Mouse (Mus musculus): Measurements from ENCODE around the gene Rars2. TPM values are rescaled to one million over a fixed set of nuclear protein-coding genes. Genes with fewer than 3 reads are reported as not detected.
"Not testable (repeated sequence)": the region's sequence is repeated elsewhere in the genome, so short reads cannot be mapped to it uniquely, and the experiment has no call there.

Gene Rars2
- polyA plus RNA-seq (2016; fragmentation: Nextera tagmentation; extraction: Ambion mirVana), result 72.9 and 76.7 TPM in 2 replicates

DNA sequence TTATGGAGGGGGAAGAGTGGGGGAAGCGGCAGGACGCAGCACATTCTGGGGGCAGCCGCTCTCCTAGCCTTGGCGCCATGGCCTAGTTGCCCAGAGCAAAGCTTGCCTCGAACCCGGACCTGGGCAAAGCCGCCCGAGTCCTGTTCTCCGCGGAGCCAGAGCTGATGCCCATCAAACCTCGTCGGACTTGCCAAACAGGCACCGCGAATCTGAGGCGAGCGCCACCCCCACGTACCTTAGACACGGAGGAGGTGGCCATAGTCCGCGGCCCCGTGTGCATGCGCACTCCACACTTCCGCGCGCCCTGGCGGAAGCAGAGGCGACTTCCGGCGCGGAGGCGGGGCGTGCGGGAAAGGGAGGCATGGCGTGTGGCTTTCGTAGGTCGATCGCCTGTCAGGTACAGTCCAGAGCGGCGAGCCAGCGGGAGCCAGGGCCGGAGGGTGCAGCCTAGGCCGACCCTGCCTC, at the start of gene Rars2, which contains the start of gene Orc3:
Gene Rars2 (plus strand): TSS at position 328 of the 465 bp plus-strand sequence.
Gene Orc3 (minus strand): TSS at position 315 of the 465 bp plus-strand sequence.
- Histone ChIP-seq H3K27me3 (no peaks in the 10 kb centered on the region), H3K36me3 (0 out of 2 replicates have a peak, but pooled peaks cover 2% of the 10 kb centered on the region), H3K4me1 (peaks cover 23% of the 10 kb centered on the region), H3K27ac (replicated peaks) (peak within 1 kb of the TSS; percentile 75), H3K4me2 (replicated peaks) (peak within 1 kb of the TSS; percentile 95), H3K9ac (replicated peaks) (peak within 1 kb of the TSS; percentile 84), H3K9me3 (no peaks in the 10 kb centered on the region), H3K4me3 (peak within 1 kb of the TSS; percentile 78)
- peak; percentile 99 for ATAC-seq (ENCODE audit: low FRiP score, low read depth)
- WGBS, result under 1% methylated on average over 42 of the region's 42 CpGs

- H3K27ac ChIP-seq (replicated peaks), result no peak overlapping the region
- no peak overlapping the region for H3K4me3 ChIP-seq
- no peak for ATAC-seq (ENCODE audit: low FRiP score, low read depth)
- peaks cover 62% of the 10 kb centered on the region for H3K36me3 ChIP-seq
- no peaks in the 10 kb centered on the region for H3K9me3 ChIP-seq
- no peak overlapping the region for H3K9ac ChIP-seq (replicated peaks)
- 94% methylated on average over 6 of the region's 6 CpGs for WGBS
- no peak overlapping the region for H3K4me2 ChIP-seq (replicated peaks)
- no peaks in the 10 kb centered on the region for H3K27me3 ChIP-seq
- no peaks in the 10 kb centered on the region for H3K4me1 ChIP-seq
These were observed 48.5 kb upstream of the Rars2 start for GRCm38 (mm10) chr4:34566226-34566625.

GRCm38 (mm10) chr4:34572876-34573275, 41.9 kb upstream of the Rars2 start:
- Histone ChIP-seq H3K4me2 (replicated peaks) (no peak overlapping the region), H3K9me3 (no peaks in the 10 kb centered on the region), H3K9ac (replicated peaks) (no peak overlapping the region), H3K4me1 (no peaks in the 10 kb centered on the region), H3K27me3 (no peaks in the 10 kb centered on the region), H3K36me3 (peaks cover 82% of the 10 kb centered on the region), H3K4me3 (no peak overlapping the region), H3K27ac (replicated peaks) (no peak overlapping the region)
- 83% methylated on average over 2 of the region's 2 CpGs for WGBS
- ATAC-seq (ENCODE audit: low FRiP score, low read depth), result no peak

GRCm38 (mm10) chr4:34577028-34577427, 37.7 kb upstream of the Rars2 start:
- no peaks in the 10 kb centered on the region for H3K9me3 ChIP-seq
- H3K4me3 ChIP-seq, result no peak overlapping the region
- H3K36me3 ChIP-seq, result peaks cover 78% of the 10 kb centered on the region
- no peak overlapping the region for H3K9ac ChIP-seq (replicated peaks)
- ATAC-seq (ENCODE audit: low FRiP score, low read depth), result no peak
- no peaks in the 10 kb centered on the region for H3K27me3 ChIP-seq
- H3K27ac ChIP-seq (replicated peaks), result no peak overlapping the region
- 96% methylated on average over 2 of the region's 2 CpGs for WGBS
- H3K4me1 ChIP-seq, result no peaks in the 10 kb centered on the region
- H3K4me2 ChIP-seq (replicated peaks), result no peak overlapping the region

GRCm38 (mm10) chr4:34579215-34579614, 35.5 kb upstream of the Rars2 start:
- H3K36me3 ChIP-seq, result peaks cover 81% of the 10 kb centered on the region
- no peak overlapping the region for H3K27ac ChIP-seq (replicated peaks)
- H3K4me2 ChIP-seq (replicated peaks), result no peak overlapping the region
- no peak overlapping the region for H3K4me3 ChIP-seq
- no peaks in the 10 kb centered on the region for H3K27me3 ChIP-seq
- H3K9ac ChIP-seq (replicated peaks), result no peak overlapping the region
- 93% methylated on average over 1 of the region's 1 CpGs for WGBS
- H3K9me3 ChIP-seq, result no peaks in the 10 kb centered on the region
- H3K4me1 ChIP-seq, result no peaks in the 10 kb centered on the region
- no peak for ATAC-seq (ENCODE audit: low FRiP score, low read depth)

GRCm38 (mm10) chr4:34581489-34581888, 33.3 kb upstream of the Rars2 start:
- not testable (repeated sequence) for H3K4me2 ChIP-seq (replicated peaks); H3K27ac ChIP-seq (replicated peaks); H3K4me3 ChIP-seq; H3K9ac ChIP-seq (replicated peaks); H3K9me3 ChIP-seq; H3K4me1 ChIP-seq; H3K27me3 ChIP-seq; ATAC-seq (ENCODE audit: low FRiP score, low read depth)
- H3K36me3 ChIP-seq, result peaks cover 70% of the 10 kb centered on the region
- WGBS, result 79% methylated on average over 1 of the region's 1 CpGs

DNA sequence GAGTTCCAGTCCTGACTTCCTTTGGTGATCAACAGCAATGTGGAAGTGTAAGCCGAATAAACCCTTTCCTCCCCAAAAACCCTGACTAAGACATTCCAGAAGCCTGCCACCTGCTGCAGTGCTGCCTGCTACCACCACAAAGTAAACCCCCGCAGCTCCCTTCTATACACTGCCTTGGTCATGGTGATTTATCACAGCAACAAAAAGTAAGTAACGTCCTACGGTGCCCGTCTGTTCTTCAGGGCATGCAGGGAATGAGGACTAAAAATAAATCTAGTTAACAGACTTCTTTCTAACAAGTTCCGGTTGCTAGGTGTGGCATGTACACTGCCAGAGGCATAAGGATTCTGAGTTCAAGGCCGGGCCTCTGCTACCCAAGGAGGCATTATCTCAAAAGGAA, 32.8 kb upstream of the Rars2 start:
- Histone ChIP-seq H3K9me3 (no peaks in the 10 kb centered on the region), H3K36me3 (peaks cover 68% of the 10 kb centered on the region), H3K27me3 (no peaks in the 10 kb centered on the region), H3K4me2 (replicated peaks) (no peak overlapping the region), H3K9ac (replicated peaks) (no peak overlapping the region), H3K4me1 (no peaks in the 10 kb centered on the region), H3K27ac (replicated peaks) (no peak overlapping the region), H3K4me3 (no peak overlapping the region)
- no peak for ATAC-seq (ENCODE audit: low FRiP score, low read depth)
- 75% methylated on average over 7 of the region's 7 CpGs for WGBS

- no peak overlapping the region for H3K4me3 ChIP-seq
- WGBS, result 73% methylated on average over 5 of the region's 5 CpGs
- H3K9me3 ChIP-seq, result no peaks in the 10 kb centered on the region
- H3K9ac ChIP-seq (replicated peaks), result no peak overlapping the region
- no peaks in the 10 kb centered on the region for H3K4me1 ChIP-seq
- H3K27me3 ChIP-seq, result no peaks in the 10 kb centered on the region
- ATAC-seq (ENCODE audit: low FRiP score, low read depth), result no peak
- H3K4me2 ChIP-seq (replicated peaks), result no peak overlapping the region
- peaks cover 67% of the 10 kb centered on the region for H3K36me3 ChIP-seq
- H3K27ac ChIP-seq (replicated peaks), result no peak overlapping the region
These were observed 32.3 kb upstream of the Rars2 start for GRCm38 (mm10) chr4:34582476-34582875.

GRCm38 (mm10) chr4:34583427-34583826, 31.3 kb upstream of the Rars2 start:
- 94% methylated on average over 3 of the region's 3 CpGs for WGBS
- H3K4me1 ChIP-seq, result no peaks in the 10 kb centered on the region
- no peak overlapping the region for H3K4me2 ChIP-seq (replicated peaks)

GRCm38 (mm10) chr4:34584871-34585607, 29.7 kb upstream of the Rars2 start:
- no peaks in the 10 kb centered on the region for H3K9me3 ChIP-seq
- H3K9ac ChIP-seq (replicated peaks), result no peak overlapping the region
- H3K4me2 ChIP-seq (replicated peaks), result no peak overlapping the region
- H3K4me1 ChIP-seq, result no peaks in the 10 kb centered on the region
- ATAC-seq (ENCODE audit: low FRiP score, low read depth), result no peak
- peaks cover 50% of the 10 kb centered on the region for H3K36me3 ChIP-seq
- H3K27ac ChIP-seq (replicated peaks), result no peak overlapping the region
- 91% methylated on average over 7 of the region's 7 CpGs for WGBS
- H3K4me3 ChIP-seq, result no peak overlapping the region
- H3K27me3 ChIP-seq, result no peaks in the 10 kb centered on the region

More at GRCm38 (mm10) chr4:34583427-34583826, 31.3 kb upstream of the Rars2 start:
- no peak overlapping the region for H3K4me3 ChIP-seq
- H3K27ac ChIP-seq (replicated peaks), result no peak overlapping the region
- H3K9me3 ChIP-seq, result no peaks in the 10 kb centered on the region
- H3K27me3 ChIP-seq, result no peaks in the 10 kb centered on the region
- H3K36me3 ChIP-seq, result peaks cover 60% of the 10 kb centered on the region
- no peak overlapping the region for H3K9ac ChIP-seq (replicated peaks)
- ATAC-seq (ENCODE audit: low FRiP score, low read depth), result no peak

DNA sequence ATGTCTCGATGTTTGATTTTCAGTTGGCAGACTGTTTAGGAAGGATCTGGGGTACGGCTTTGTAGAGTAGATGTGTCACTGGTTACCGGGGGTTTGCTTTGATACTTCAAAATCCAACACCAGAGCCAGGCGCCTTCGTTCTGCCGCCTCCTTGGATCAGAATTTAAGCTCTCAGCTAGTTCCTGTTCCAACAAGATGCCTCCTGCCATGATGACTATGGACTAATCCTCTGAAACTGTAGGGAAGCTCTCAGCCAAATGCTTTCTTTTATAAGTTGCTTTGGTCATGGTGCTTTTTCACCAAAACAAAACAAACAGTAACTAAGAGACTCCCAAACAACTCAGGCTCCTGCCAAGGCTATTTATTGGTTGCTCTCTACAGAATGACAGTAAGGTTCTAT, 11.6 kb upstream of the Rars2 start:
- no peaks in the 10 kb centered on the region for H3K4me1 ChIP-seq
- 88% methylated on average over 6 of the region's 6 CpGs for WGBS
- no peak for ATAC-seq (ENCODE audit: low FRiP score, low read depth)
- no peak overlapping the region for H3K4me3 ChIP-seq
- H3K27ac ChIP-seq (replicated peaks), result no peak overlapping the region
- no peak overlapping the region for H3K4me2 ChIP-seq (replicated peaks)
- no peak overlapping the region for H3K9ac ChIP-seq (replicated peaks)
- no peaks in the 10 kb centered on the region for H3K9me3 ChIP-seq
- peaks cover 60% of the 10 kb centered on the region for H3K36me3 ChIP-seq
- no peaks in the 10 kb centered on the region for H3K27me3 ChIP-seq

DNA sequence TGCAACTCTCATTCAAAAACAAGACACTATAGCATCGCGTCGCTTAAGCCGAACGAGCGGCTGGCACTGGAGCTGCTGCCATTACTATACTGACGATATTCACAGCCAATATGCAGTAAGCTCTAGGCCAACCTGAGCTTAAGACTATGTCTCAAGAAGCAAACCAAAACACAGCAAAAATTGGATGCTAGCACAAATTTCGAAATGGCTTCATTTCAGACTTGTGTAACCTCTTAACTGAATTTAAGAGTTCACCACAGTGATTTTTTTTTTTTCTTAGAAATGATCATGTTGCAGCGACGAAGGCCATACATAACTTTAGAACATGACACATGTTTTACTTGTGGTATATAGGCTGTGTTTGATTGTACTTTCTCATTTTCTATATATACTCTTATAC, 8.1 kb upstream of the Rars2 start:
- WGBS, result 98% methylated on average over 10 of the region's 10 CpGs
- Histone ChIP-seq H3K4me2 (replicated peaks) (no peak overlapping the region), H3K9me3 (no peaks in the 10 kb centered on the region), H3K36me3 (peaks cover 45% of the 10 kb centered on the region), H3K4me3 (no peak overlapping the region), H3K9ac (replicated peaks) (no peak overlapping the region), H3K27me3 (no peaks in the 10 kb centered on the region), H3K27ac (replicated peaks) (no peak overlapping the region), H3K4me1 (no peaks in the 10 kb centered on the region)
- no peak for ATAC-seq (ENCODE audit: low FRiP score, low read depth)
